Mouse (Mus musculus): ENCODE data around the gene Cks1brt. TPM values are rescaled to one million over a fixed set of nuclear protein-coding genes. Genes with fewer than 3 reads are reported as not detected.
"Not testable (repeated sequence)": the region's sequence is repeated elsewhere in the genome, so short reads cannot be mapped to it uniquely, and the experiment has no call there.

Cks1brt gene
- total RNA-seq (2021): not detected
- long read RNA-seq, experiment 1: 0 reads
- long read RNA-seq, experiment 2: 0 reads

- no peak for TF ChIP-seq CTCF (conservative IDR thresholded peaks at IDR 0.05)
- Histone ChIP-seq H3K27ac (no peak within 1 kb of the TSS), H3K4me3 (no peak within 1 kb of the TSS)
- no peak for DNase-seq (ENCODE audit: low spot score in 2 of 2)
Observed at GRCm38 (mm10) chr8:85151624-85152023, at the start of gene Cks1brt. Gene Cks1brt, plus strand, starts transcription at chr8:85151924.

- Histone ChIP-seq H3K4me3 (no peak overlapping the region), H3K27ac (no peak overlapping the region)
- no peak for TF ChIP-seq CTCF (conservative IDR thresholded peaks at IDR 0.05)
- no peak for DNase-seq (ENCODE audit: low spot score in 2 of 2)
Observed at GRCm38 (mm10) chr8:85113241-85113640, 38.5 kb upstream of the Cks1brt start.

- Histone ChIP-seq H3K4me3 (no peak overlapping the region), H3K27ac (no peak overlapping the region)
- no peak for DNase-seq (ENCODE audit: low spot score in 2 of 2)
- TF ChIP-seq CTCF (conservative IDR thresholded peaks at IDR 0.05): no peak
Observed at GRCm38 (mm10) chr8:85115501-85115900, 36.2 kb upstream of the Cks1brt start.

- Histone ChIP-seq H3K4me3 (no peak overlapping the region), H3K27ac (no peak overlapping the region)
- DNase-seq (ENCODE audit: low spot score in 2 of 2): no peak
- no peak for TF ChIP-seq CTCF (conservative IDR thresholded peaks at IDR 0.05)
Observed at GRCm38 (mm10) chr8:85116984-85117383, 34.7 kb upstream of the Cks1brt start.

GRCm38 (mm10) chr8:85119052-85119981 lies 32.4 kb upstream of the Cks1brt start:
- Histone ChIP-seq H3K4me3 (peak overlapping the region; percentile 84), H3K27ac (peak overlapping the region; percentile 73)
- peak; percentile 68 for TF ChIP-seq CTCF (conservative IDR thresholded peaks at IDR 0.05)
- DNase-seq (ENCODE audit: low spot score in 2 of 2): peak; percentile 66 to 76

GRCm38 (mm10) chr8:85120251-85120650 lies 31.5 kb upstream of the Cks1brt start:
- H3K4me3 ChIP-seq, H3K27ac ChIP-seq: not testable (repeated sequence)

GRCm38 (mm10) chr8:85122995-85123394 lies 28.7 kb upstream of the Cks1brt start, which contains the start of gene Zfp791:
Gene Zfp791, minus strand, starts transcription at chr8:85123095.
- DNase-seq (ENCODE audit: low spot score in 2 of 2): no peak
- no peak within 1 kb of the TSS for H3K27ac ChIP-seq
- H3K4me3 ChIP-seq: no peak within 1 kb of the TSS
- TF ChIP-seq CTCF (conservative IDR thresholded peaks at IDR 0.05): no peak

More at GRCm38 (mm10) chr8:85120251-85120650, 31.5 kb upstream of the Cks1brt start:
- DNase-seq (ENCODE audit: low spot score in 2 of 2): not testable (repeated sequence)

- Histone ChIP-seq H3K4me3 (no peak overlapping the region), H3K27ac (no peak overlapping the region)
- no peak for DNase-seq (ENCODE audit: low spot score in 2 of 2)
- TF ChIP-seq CTCF (conservative IDR thresholded peaks at IDR 0.05): no peak
Observed at GRCm38 (mm10) chr8:85123691-85124090, 28.0 kb upstream of the Cks1brt start.

GRCm38 (mm10) chr8:85132335-85132734 lies 19.4 kb upstream of the Cks1brt start:
- no peak overlapping the region for H3K4me3 ChIP-seq
- no peak for DNase-seq (ENCODE audit: low spot score in 2 of 2)
- H3K27ac ChIP-seq: no peak overlapping the region
- TF ChIP-seq CTCF (conservative IDR thresholded peaks at IDR 0.05): no peak

GRCm38 (mm10) chr8:85135690-85136089 lies 16.0 kb upstream of the Cks1brt start:
- not testable (repeated sequence) for DNase-seq (ENCODE audit: low spot score in 2 of 2); H3K27ac ChIP-seq; H3K4me3 ChIP-seq

- TF ChIP-seq CTCF (conservative IDR thresholded peaks at IDR 0.05): no peak
- Histone ChIP-seq H3K4me3 (no peak overlapping the region), H3K27ac (no peak overlapping the region)
- DNase-seq (ENCODE audit: low spot score in 2 of 2): no peak
Observed at GRCm38 (mm10) chr8:85142516-85142915, 9.2 kb upstream of the Cks1brt start.

GRCm38 (mm10) chr8:85171291-85171690 lies 19.6 kb downstream of the Cks1brt start:
- Histone ChIP-seq H3K4me3 (no peak overlapping the region), H3K27ac (no peak overlapping the region)
- peak; percentile 76 for TF ChIP-seq CTCF (conservative IDR thresholded peaks at IDR 0.05)
- peak; percentile 46 to 61 for DNase-seq (ENCODE audit: low spot score in 2 of 2)

- H3K4me3 ChIP-seq: no peak overlapping the region
- H3K27ac ChIP-seq: no peak overlapping the region
- no peak for TF ChIP-seq CTCF (conservative IDR thresholded peaks at IDR 0.05)
- peak in 1 of 2 experiments; percentile 1 for DNase-seq (ENCODE audit: low spot score in 2 of 2)
Observed at GRCm38 (mm10) chr8:85175892-85176291, 24.2 kb downstream of the Cks1brt start.

- no peak for DNase-seq (ENCODE audit: low spot score in 2 of 2)
- Histone ChIP-seq H3K27ac (no peak overlapping the region), H3K4me3 (no peak overlapping the region)
- TF ChIP-seq CTCF (conservative IDR thresholded peaks at IDR 0.05): no peak
Observed at GRCm38 (mm10) chr8:85192346-85192745, 40.6 kb downstream of the Cks1brt start.
